Mouse (Mus musculus): ENCODE measurements around the gene Gm21973. TPM values are rescaled to one million over a fixed set of nuclear protein-coding genes. Genes with fewer than 3 reads are reported as not detected.

The Gm21973 gene
- polyA plus RNA-seq, 1 experiment from 2014 or later = not detected

GRCm38 (mm10) chr15:10311826-10312225, 13.4 kb upstream of the Gm21973 start:
- DNase-seq (ENCODE audit: low spot score) = no peak
- WGBS = 68% methylated on average over 5 of the region's 5 CpGs
- H3K27ac ChIP-seq (ENCODE audit: low read depth, low read length) = no peak overlapping the region

GRCm38 (mm10) chr15:10313522-10314455, 11.4 kb upstream of the Gm21973 start:
- DNase-seq (ENCODE audit: low spot score) (no peak), ATAC-seq (replicated peaks; ENCODE audit: low FRiP score) (no peak)
- Histone ChIP-seq H3K4me3 (ENCODE audit: low read depth, low read length) (no peak overlapping the region), H3K9ac (ENCODE audit: low read depth, low read length) (no peak overlapping the region), H3K36me3 (ENCODE audit: control insufficient read depth, insufficient read depth, low read length) (no peaks in the 10 kb centered on the region), H3K27ac (ENCODE audit: low read depth, low read length) (no peak overlapping the region), H3K4me2 (no peak overlapping the region), H3K9me3 (ENCODE audit: control insufficient read depth, low read length) (no peaks in the 10 kb centered on the region), H3K4me1 (replicated peaks; ENCODE audit: control insufficient read depth, insufficient read depth, low read length) (no peaks in the 10 kb centered on the region), H3K27me3 (replicated peaks; ENCODE audit: control insufficient read depth, insufficient read depth, low read length) (no peaks in the 10 kb centered on the region)
- 59% methylated on average over 7 of the region's 7 CpGs for WGBS

More at GRCm38 (mm10) chr15:10311826-10312225, 13.4 kb upstream of the Gm21973 start:
- no peak overlapping the region for H3K4me3 ChIP-seq (ENCODE audit: low read depth, low read length)
- no peaks in the 10 kb centered on the region for H3K27me3 ChIP-seq (replicated peaks; ENCODE audit: control insufficient read depth, insufficient read depth, low read length)
- no peak for ATAC-seq (replicated peaks; ENCODE audit: low FRiP score)
- no peak overlapping the region for H3K4me2 ChIP-seq
- H3K4me1 ChIP-seq (replicated peaks; ENCODE audit: control insufficient read depth, insufficient read depth, low read length) = no peaks in the 10 kb centered on the region
- no peaks in the 10 kb centered on the region for H3K9me3 ChIP-seq (ENCODE audit: control insufficient read depth, low read length)
- no peaks in the 10 kb centered on the region for H3K36me3 ChIP-seq (ENCODE audit: control insufficient read depth, insufficient read depth, low read length)
- H3K9ac ChIP-seq (ENCODE audit: low read depth, low read length) = no peak overlapping the region

GRCm38 (mm10) chr15:10330626-10331025, 5.4 kb downstream of the Gm21973 start:
- no peak overlapping the region for H3K27ac ChIP-seq (ENCODE audit: low read depth, low read length)
- no peak overlapping the region for H3K4me2 ChIP-seq
- no peaks in the 10 kb centered on the region for H3K4me1 ChIP-seq (replicated peaks; ENCODE audit: control insufficient read depth, insufficient read depth, low read length)
- H3K4me3 ChIP-seq (ENCODE audit: low read depth, low read length) = no peak overlapping the region
- ATAC-seq (replicated peaks; ENCODE audit: low FRiP score) (no peak), DNase-seq (ENCODE audit: low spot score) (no peak)
- H3K36me3 ChIP-seq (ENCODE audit: control insufficient read depth, insufficient read depth, low read length) = no peaks in the 10 kb centered on the region
- no peaks in the 10 kb centered on the region for H3K9me3 ChIP-seq (ENCODE audit: control insufficient read depth, low read length)
- WGBS = 80% methylated on average over 3 of the region's 3 CpGs
- H3K27me3 ChIP-seq (replicated peaks; ENCODE audit: control insufficient read depth, insufficient read depth, low read length) = no peaks in the 10 kb centered on the region
- no peak overlapping the region for H3K9ac ChIP-seq (ENCODE audit: low read depth, low read length)

GRCm38 (mm10) chr15:10332566-10332965, 7.4 kb downstream of the Gm21973 start:
- Histone ChIP-seq H3K9me3 (ENCODE audit: control insufficient read depth, low read length) (no peaks in the 10 kb centered on the region), H3K27me3 (replicated peaks; ENCODE audit: control insufficient read depth, insufficient read depth, low read length) (no peaks in the 10 kb centered on the region), H3K4me1 (replicated peaks; ENCODE audit: control insufficient read depth, insufficient read depth, low read length) (no peaks in the 10 kb centered on the region), H3K27ac (ENCODE audit: low read depth, low read length) (no peak overlapping the region), H3K4me2 (no peak overlapping the region), H3K4me3 (ENCODE audit: low read depth, low read length) (no peak overlapping the region), H3K36me3 (ENCODE audit: control insufficient read depth, insufficient read depth, low read length) (no peaks in the 10 kb centered on the region), H3K9ac (ENCODE audit: low read depth, low read length) (no peak overlapping the region)
- 83% methylated on average over 1 of the region's 1 CpGs for WGBS
- DNase-seq (ENCODE audit: low spot score) (no peak), ATAC-seq (replicated peaks; ENCODE audit: low FRiP score) (no peak)

GRCm38 (mm10) chr15:10338606-10339005, 13.4 kb downstream of the Gm21973 start:
- Histone ChIP-seq H3K4me1 (replicated peaks; ENCODE audit: control insufficient read depth, insufficient read depth, low read length) (no peaks in the 10 kb centered on the region), H3K9me3 (ENCODE audit: control insufficient read depth, low read length) (no peaks in the 10 kb centered on the region), H3K9ac (ENCODE audit: low read depth, low read length) (no peak overlapping the region), H3K4me3 (ENCODE audit: low read depth, low read length) (no peak overlapping the region), H3K27me3 (replicated peaks; ENCODE audit: control insufficient read depth, insufficient read depth, low read length) (no peaks in the 10 kb centered on the region), H3K36me3 (ENCODE audit: control insufficient read depth, insufficient read depth, low read length) (no peaks in the 10 kb centered on the region), H3K27ac (ENCODE audit: low read depth, low read length) (no peak overlapping the region), H3K4me2 (no peak overlapping the region)
- no peak for ATAC-seq (replicated peaks; ENCODE audit: low FRiP score)
- no peak for DNase-seq (ENCODE audit: low spot score)
- 72% methylated on average over 3 of the region's 3 CpGs for WGBS

GRCm38 (mm10) chr15:10347044-10347443, 21.9 kb downstream of the Gm21973 start:
- no peak for ATAC-seq (replicated peaks; ENCODE audit: low FRiP score)

GRCm38 (mm10) chr15:10358039-10358948, 33.1 kb downstream of the Gm21973 start, which contains the start of gene Agxt2:
Gene Agxt2, plus strand, starts transcription at chr15:10358532.
- no peaks in the 10 kb centered on the region for H3K27me3 ChIP-seq (replicated peaks; ENCODE audit: control insufficient read depth, insufficient read depth, low read length)
- no peaks in the 10 kb centered on the region for H3K4me1 ChIP-seq (replicated peaks; ENCODE audit: control insufficient read depth, insufficient read depth, low read length)
- no peaks in the 10 kb centered on the region for H3K36me3 ChIP-seq (ENCODE audit: control insufficient read depth, insufficient read depth, low read length)
- peak within 1 kb of the TSS; percentile 43; the same call in 1 of the 2 replicates for H3K27ac ChIP-seq (ENCODE audit: low read depth, low read length)
- H3K9ac ChIP-seq (ENCODE audit: low read depth, low read length) = no peak within 1 kb of the TSS
- H3K9me3 ChIP-seq (ENCODE audit: control insufficient read depth, low read length) = no peaks in the 10 kb centered on the region
- ATAC-seq (replicated peaks; ENCODE audit: low FRiP score) (no peak), DNase-seq (ENCODE audit: low spot score) (no peak)
- 0 out of 2 replicates have a peak within 1 kb of the TSS, but pooled peaks have one; percentile 27 for H3K4me2 ChIP-seq
- H3K4me3 ChIP-seq (ENCODE audit: low read depth, low read length) = no peak within 1 kb of the TSS
- WGBS = 59% methylated on average over 9 of the region's 9 CpGs

More at GRCm38 (mm10) chr15:10347044-10347443, 21.9 kb downstream of the Gm21973 start:
- Histone ChIP-seq H3K4me3 (ENCODE audit: low read depth, low read length) (no peak overlapping the region), H3K27me3 (replicated peaks; ENCODE audit: control insufficient read depth, insufficient read depth, low read length) (no peaks in the 10 kb centered on the region), H3K9ac (ENCODE audit: low read depth, low read length) (no peak overlapping the region), H3K4me1 (replicated peaks; ENCODE audit: control insufficient read depth, insufficient read depth, low read length) (no peaks in the 10 kb centered on the region), H3K36me3 (ENCODE audit: control insufficient read depth, insufficient read depth, low read length) (no peaks in the 10 kb centered on the region), H3K9me3 (ENCODE audit: control insufficient read depth, low read length) (no peaks in the 10 kb centered on the region), H3K4me2 (no peak overlapping the region), H3K27ac (ENCODE audit: low read depth, low read length) (no peak overlapping the region)
- DNase-seq (ENCODE audit: low spot score) = no peak
- WGBS = 75% methylated on average over 6 of the region's 6 CpGs

GRCm38 (mm10) chr15:10366331-10366730, 41.2 kb downstream of the Gm21973 start:
- Histone ChIP-seq H3K4me1 (replicated peaks; ENCODE audit: control insufficient read depth, insufficient read depth, low read length) (no peaks in the 10 kb centered on the region), H3K9ac (ENCODE audit: low read depth, low read length) (no peak overlapping the region), H3K9me3 (ENCODE audit: control insufficient read depth, low read length) (no peaks in the 10 kb centered on the region), H3K27me3 (replicated peaks; ENCODE audit: control insufficient read depth, insufficient read depth, low read length) (no peaks in the 10 kb centered on the region), H3K4me3 (ENCODE audit: low read depth, low read length) (no peak overlapping the region), H3K4me2 (no peak overlapping the region), H3K27ac (ENCODE audit: low read depth, low read length) (no peak overlapping the region), H3K36me3 (ENCODE audit: control insufficient read depth, insufficient read depth, low read length) (no peaks in the 10 kb centered on the region)
- 88% methylated on average over 2 of the region's 2 CpGs for WGBS
- DNase-seq (ENCODE audit: low spot score) (no peak), ATAC-seq (replicated peaks; ENCODE audit: low FRiP score) (no peak)

Data from liver, embryonic 11.5 days (tissue).